Mouse (Mus musculus): ENCODE results near the gene Olfr1415. TPM values are rescaled to one million over a fixed set of nuclear protein-coding genes. Genes with fewer than 3 reads are reported as not detected.
A peak's percentile ranks its signal among the peaks of the same experiment; 100 is the strongest.

The Olfr1415 gene
- polyA plus RNA-seq (2012; rRNA removed): not detected in 2 replicates

DNA sequence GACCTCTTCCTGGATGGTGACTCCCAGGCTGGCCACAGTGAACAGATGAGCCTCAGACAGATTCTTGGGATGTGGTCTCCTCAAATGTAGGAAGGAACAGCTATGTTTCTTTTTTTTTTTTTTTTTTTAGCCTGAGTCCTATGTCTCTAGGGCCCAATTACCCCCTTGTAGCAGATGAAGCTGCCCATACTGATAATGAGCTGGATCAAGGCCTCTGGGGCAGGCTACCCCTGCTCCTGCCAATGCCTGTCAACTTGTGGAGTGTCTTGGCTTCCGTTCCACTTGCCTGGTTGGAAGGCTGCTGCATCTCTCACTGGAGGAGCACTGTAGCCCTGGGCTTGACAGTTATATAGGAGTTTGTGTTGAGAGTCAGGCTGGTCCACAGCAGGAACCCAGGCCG, at the start of gene Olfr1415:
Gene Olfr1415 (minus strand): TSS at position 101 of the 400 bp plus-strand sequence.
- TF ChIP-seq CTCF (IDR thresholded peaks at IDR 0.05; ENCODE audit: extremely low read depth, insufficient read length, insufficient replicate concordance, low read depth, low read length): no peak
- TF ChIP-seq POLR2A (IDR thresholded peaks at IDR 0.05; ENCODE audit: low read depth, low read length): no peak
- Histone ChIP-seq H3K27me3 (ENCODE audit: control insufficient read depth, insufficient read depth, low read length) (no peaks in the 10 kb centered on the region), H3K4me3 (ENCODE audit: low read depth, low read length) (no peak within 1 kb of the TSS), H3K36me3 (ENCODE audit: control insufficient read depth, insufficient read depth, low read length) (no peaks in the 10 kb centered on the region), H3K4me1 (ENCODE audit: control insufficient read depth, insufficient read depth, insufficient read length, low read length) (no peaks in the 10 kb centered on the region), H3K27ac (ENCODE audit: insufficient read depth, low read depth, low read length) (no peak within 1 kb of the TSS)
- WGBS: 78% methylated on average over 2 of the region's 2 CpGs

GRCm38 (mm10) chr1:92539071-92539470, 43.2 kb upstream of the Olfr1415 start:
- no peak overlapping the region for H3K27ac ChIP-seq (ENCODE audit: insufficient read depth, low read depth, low read length)
- no peak overlapping the region for H3K4me3 ChIP-seq (ENCODE audit: low read depth, low read length)
- no peaks in the 10 kb centered on the region for H3K4me1 ChIP-seq (ENCODE audit: control insufficient read depth, insufficient read depth, insufficient read length, low read length)
- TF ChIP-seq POLR2A (IDR thresholded peaks at IDR 0.05; ENCODE audit: low read depth, low read length) (no peak), CTCF (IDR thresholded peaks at IDR 0.05; ENCODE audit: extremely low read depth, insufficient read length, insufficient replicate concordance, low read depth, low read length) (no peak)
- no peaks in the 10 kb centered on the region for H3K27me3 ChIP-seq (ENCODE audit: control insufficient read depth, insufficient read depth, low read length)
- 32% methylated on average over 2 of the region's 2 CpGs for WGBS
- no peaks in the 10 kb centered on the region for H3K36me3 ChIP-seq (ENCODE audit: control insufficient read depth, insufficient read depth, low read length)

- WGBS: 35% methylated on average over 5 of the region's 5 CpGs
- Histone ChIP-seq H3K4me3 (ENCODE audit: low read depth, low read length) (no peak overlapping the region), H3K27ac (ENCODE audit: insufficient read depth, low read depth, low read length) (no peak overlapping the region), H3K4me1 (ENCODE audit: control insufficient read depth, insufficient read depth, insufficient read length, low read length) (no peaks in the 10 kb centered on the region), H3K36me3 (ENCODE audit: control insufficient read depth, insufficient read depth, low read length) (no peaks in the 10 kb centered on the region), H3K27me3 (ENCODE audit: control insufficient read depth, insufficient read depth, low read length) (no peaks in the 10 kb centered on the region)
- no peak for TF ChIP-seq POLR2A (IDR thresholded peaks at IDR 0.05; ENCODE audit: low read depth, low read length)
- TF ChIP-seq CTCF (IDR thresholded peaks at IDR 0.05; ENCODE audit: extremely low read depth, insufficient read length, insufficient replicate concordance, low read depth, low read length): no peak
These were observed 41.1 kb upstream of the Olfr1415 start for GRCm38 (mm10) chr1:92536972-92537371.

GRCm38 (mm10) chr1:92523764-92524163, 27.9 kb upstream of the Olfr1415 start:
- Histone ChIP-seq H3K36me3 (ENCODE audit: control insufficient read depth, insufficient read depth, low read length) (no peaks in the 10 kb centered on the region), H3K27me3 (ENCODE audit: control insufficient read depth, insufficient read depth, low read length) (no peaks in the 10 kb centered on the region), H3K27ac (ENCODE audit: insufficient read depth, low read depth, low read length) (no peak overlapping the region), H3K4me3 (ENCODE audit: low read depth, low read length) (no peak overlapping the region), H3K4me1 (ENCODE audit: control insufficient read depth, insufficient read depth, insufficient read length, low read length) (no peaks in the 10 kb centered on the region)
- 86% methylated on average over 3 of the region's 3 CpGs for WGBS
- TF ChIP-seq CTCF (IDR thresholded peaks at IDR 0.05; ENCODE audit: extremely low read depth, insufficient read length, insufficient replicate concordance, low read depth, low read length): no peak
- TF ChIP-seq POLR2A (IDR thresholded peaks at IDR 0.05; ENCODE audit: low read depth, low read length): no peak

DNA sequence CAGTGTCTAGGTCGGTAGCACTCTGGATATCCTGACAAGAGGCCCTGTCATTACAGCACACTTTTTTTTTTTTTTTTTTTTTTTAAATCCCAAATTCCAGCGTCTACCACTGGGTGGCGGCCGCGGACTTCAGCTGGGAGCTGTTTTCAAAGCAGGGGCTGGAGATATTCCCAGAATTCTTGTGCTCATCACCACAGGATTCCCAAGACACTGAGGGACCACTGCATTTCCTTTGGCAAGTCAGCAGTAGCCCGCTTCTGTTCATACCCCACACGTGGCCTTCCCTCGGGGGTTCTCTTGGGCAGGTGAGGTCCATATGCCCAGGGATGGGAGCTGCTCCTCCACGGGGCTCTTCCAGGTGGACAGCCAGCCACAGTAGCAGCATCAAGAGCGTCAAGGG, 25.5 kb upstream of the Olfr1415 start:
- WGBS: 20% methylated on average over 10 of the region's 10 CpGs
- no peaks in the 10 kb centered on the region for H3K27me3 ChIP-seq (ENCODE audit: control insufficient read depth, insufficient read depth, low read length)
- no peaks in the 10 kb centered on the region for H3K4me1 ChIP-seq (ENCODE audit: control insufficient read depth, insufficient read depth, insufficient read length, low read length)
- no peak overlapping the region for H3K4me3 ChIP-seq (ENCODE audit: low read depth, low read length)
- no peak overlapping the region for H3K27ac ChIP-seq (ENCODE audit: insufficient read depth, low read depth, low read length)
- no peak for TF ChIP-seq POLR2A (IDR thresholded peaks at IDR 0.05; ENCODE audit: low read depth, low read length)
- peak; percentile 54; the same call in 1 of the 2 replicates for TF ChIP-seq CTCF (IDR thresholded peaks at IDR 0.05; ENCODE audit: extremely low read depth, insufficient read length, insufficient replicate concordance, low read depth, low read length)
- no peaks in the 10 kb centered on the region for H3K36me3 ChIP-seq (ENCODE audit: control insufficient read depth, insufficient read depth, low read length)

DNA sequence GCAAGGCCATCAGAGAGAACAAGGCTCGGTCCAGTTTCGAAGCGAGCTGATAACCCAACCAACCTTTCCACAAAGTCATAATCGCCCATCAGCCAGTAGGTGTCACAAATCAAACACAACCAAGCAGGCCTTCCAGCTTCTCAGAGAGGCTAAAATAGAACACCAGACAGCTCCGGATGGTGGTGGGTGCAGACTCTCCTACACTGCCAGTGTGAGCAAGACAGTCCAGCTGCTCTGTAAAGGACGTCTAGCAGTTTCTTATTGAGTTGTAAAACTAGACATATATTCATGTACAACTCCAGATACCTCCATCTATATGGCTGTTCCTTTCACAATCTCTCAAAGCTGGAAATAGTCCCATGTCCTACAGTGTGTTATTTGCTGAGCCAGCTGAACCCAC, 23.1 kb upstream of the Olfr1415 start:
- TF ChIP-seq POLR2A (IDR thresholded peaks at IDR 0.05; ENCODE audit: low read depth, low read length): no peak
- no peak for TF ChIP-seq CTCF (IDR thresholded peaks at IDR 0.05; ENCODE audit: extremely low read depth, insufficient read length, insufficient replicate concordance, low read depth, low read length)
- Histone ChIP-seq H3K4me1 (ENCODE audit: control insufficient read depth, insufficient read depth, insufficient read length, low read length) (no peaks in the 10 kb centered on the region), H3K4me3 (ENCODE audit: low read depth, low read length) (no peak overlapping the region), H3K36me3 (ENCODE audit: control insufficient read depth, insufficient read depth, low read length) (no peaks in the 10 kb centered on the region), H3K27me3 (ENCODE audit: control insufficient read depth, insufficient read depth, low read length) (no peaks in the 10 kb centered on the region), H3K27ac (ENCODE audit: insufficient read depth, low read depth, low read length) (no peak overlapping the region)
- 77% methylated on average over 6 of the region's 6 CpGs for WGBS

- no peaks in the 10 kb centered on the region for H3K36me3 ChIP-seq (ENCODE audit: control insufficient read depth, insufficient read depth, low read length)
- H3K27ac ChIP-seq (ENCODE audit: insufficient read depth, low read depth, low read length): no peak within 1 kb of the TSS
- H3K4me3 ChIP-seq (ENCODE audit: low read depth, low read length): no peak within 1 kb of the TSS
- WGBS: 64% methylated on average over 3 of the region's 3 CpGs
- no peaks in the 10 kb centered on the region for H3K4me1 ChIP-seq (ENCODE audit: control insufficient read depth, insufficient read depth, insufficient read length, low read length)
- H3K27me3 ChIP-seq (ENCODE audit: control insufficient read depth, insufficient read depth, low read length): no peaks in the 10 kb centered on the region
- TF ChIP-seq POLR2A (IDR thresholded peaks at IDR 0.05; ENCODE audit: low read depth, low read length) (no peak), CTCF (IDR thresholded peaks at IDR 0.05; ENCODE audit: extremely low read depth, insufficient read length, insufficient replicate concordance, low read depth, low read length) (no peak)
These were observed 22.7 kb upstream of the Olfr1415 start, which contains the start of gene Olfr1414 for GRCm38 (mm10) chr1:92518561-92518960. Olfr1414 (minus strand) TSS chr1:92518661.

Measured in small intestine, adult 2 months (tissue).